In the genomic region with DNA sequence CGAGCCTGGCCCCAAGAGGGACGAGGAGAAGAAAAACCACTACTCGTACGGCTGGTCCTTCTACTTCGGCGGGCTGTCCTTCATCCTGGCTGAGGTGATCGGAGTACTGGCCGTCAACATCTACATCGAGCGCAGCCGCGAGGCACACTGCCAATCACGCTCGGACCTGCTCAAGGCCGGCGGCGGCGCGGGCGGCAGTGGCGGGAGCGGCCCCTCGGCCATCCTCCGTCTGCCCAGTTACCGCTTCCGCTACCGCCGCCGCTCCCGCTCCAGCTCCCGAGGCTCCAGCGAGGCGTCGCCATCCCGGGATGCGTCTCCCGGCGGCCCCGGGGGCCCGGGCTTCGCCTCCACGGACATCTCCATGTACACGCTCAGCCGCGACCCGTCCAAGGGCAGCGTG, we compare ENCODE assay signal across 7 mouse cellular contexts. TPM values are rescaled to one million over a fixed set of nuclear protein-coding genes. Genes with fewer than 3 reads are reported as not detected.
DNase-seq lines count a peak whose midpoint lies in the region; ATAC-seq and TF ChIP-seq lines count a peak whose summit lies in the region.

No protein-coding gene starts in this region.

- H3K4me1 ChIP-seq in bone marrow macrophage, adult 2 months (ENCODE audit: control insufficient read depth, insufficient read depth, low read length) = peaks cover 27% of the 10 kb centered on the region
- H3K4me1 ChIP-seq in forebrain, embryonic 15.5 days = peaks cover 30% of the 10 kb centered on the region
- no peaks in the 10 kb centered on the region for H3K4me1 ChIP-seq in intestine, postnatal 0 days (replicated peaks; ENCODE audit: control insufficient read depth, insufficient read depth, low read length)
- H3K4me1 ChIP-seq in lung, postnatal 0 days (ENCODE audit: insufficient read depth, low read depth, low read length) = no peaks in the 10 kb centered on the region

- TF ChIP-seq CTCF in bone marrow macrophage, adult 2 months (IDR thresholded peaks at IDR 0.05; ENCODE audit: low read depth, low read length) = no peak
- TF ChIP-seq CTCF in intestine, postnatal 0 days (IDR thresholded peaks at IDR 0.05; ENCODE audit: low read depth) = no peak
- no peak for TF ChIP-seq CTCF in lung, postnatal 0 days (IDR thresholded peaks at IDR 0.05)

- TF ChIP-seq EP300 in lung, postnatal 0 days (IDR thresholded peaks at IDR 0.05) = no peak

- peak overlapping the region; percentile 97 for H3K4me2 ChIP-seq in forebrain, embryonic 15.5 days (replicated peaks)
- H3K4me2 ChIP-seq in intestine, postnatal 0 days (replicated peaks; ENCODE audit: low read depth) = peak overlapping the region; percentile 97
- H3K4me2 ChIP-seq in lung, postnatal 0 days (replicated peaks; ENCODE audit: low read depth, low read length) = peak overlapping the region; percentile 98

- peaks cover 21% of the 10 kb centered on the region for H3K27me3 ChIP-seq in forebrain, embryonic 15.5 days
- H3K27me3 ChIP-seq in intestine, postnatal 0 days (replicated peaks; ENCODE audit: control insufficient read depth, insufficient read depth, low read length) = peaks cover 68% of the 10 kb centered on the region
- peaks cover 60% of the 10 kb centered on the region for H3K27me3 ChIP-seq in lung, postnatal 0 days (replicated peaks; ENCODE audit: insufficient read depth, low read length)

- H3K9ac ChIP-seq in forebrain, embryonic 15.5 days (replicated peaks) = peak overlapping the region; percentile 60
- peak overlapping the region; percentile 26; the same call in 1 of the 2 replicates for H3K9ac ChIP-seq in intestine, postnatal 0 days (ENCODE audit: low read depth, low read length)
- H3K9ac ChIP-seq in lung, postnatal 0 days (replicated peaks; ENCODE audit: low read depth) = no peak overlapping the region

- 1% methylated on average over 39 of the region's 47 CpGs for WGBS in forebrain, embryonic 15.5 days
- WGBS in intestine, postnatal 0 days = under 1% methylated on average over 42 of the region's 47 CpGs
- WGBS in lung, postnatal 0 days = 3% methylated on average over 39 of the region's 47 CpGs

- TF ChIP-seq POLR2A in bone marrow macrophage, adult 2 months (IDR thresholded peaks at IDR 0.05; ENCODE audit: borderline replicate concordance, low read depth, low read length) = no peak

- no peak for ATAC-seq in forebrain, embryonic 15.5 days (replicated peaks)
- ATAC-seq in intestine, postnatal 0 days = no peak
- ATAC-seq in lung, postnatal 0 days = peak; percentile 44

- H3K4me3 ChIP-seq in bone marrow macrophage, adult 2 months (ENCODE audit: insufficient read depth, low read length) = peak overlapping the region; percentile 61
- H3K4me3 ChIP-seq in forebrain, embryonic 15.5 days = peak overlapping the region; percentile 57
- peak overlapping the region; percentile 55 for H3K4me3 ChIP-seq in intestine, postnatal 0 days (ENCODE audit: low read depth, low read length)
- H3K4me3 ChIP-seq in lung, postnatal 0 days (ENCODE audit: low read depth, low read length) = peak overlapping the region; percentile 51

- H3K36me3 ChIP-seq in forebrain, embryonic 15.5 days = no peaks in the 10 kb centered on the region
- no peaks in the 10 kb centered on the region for H3K36me3 ChIP-seq in intestine, postnatal 0 days (ENCODE audit: control insufficient read depth, insufficient read depth)
- H3K36me3 ChIP-seq in lung, postnatal 0 days (ENCODE audit: insufficient read depth, low read length) = no peaks in the 10 kb centered on the region

- no peak overlapping the region for H3K27ac ChIP-seq in bone marrow macrophage, adult 2 months (ENCODE audit: insufficient read depth, low read depth, low read length)
- no peak overlapping the region for H3K27ac ChIP-seq in forebrain, embryonic 15.5 days (replicated peaks)
- H3K27ac ChIP-seq in intestine, postnatal 0 days (ENCODE audit: low read depth, low read length) = no peak overlapping the region
- no peak overlapping the region for H3K27ac ChIP-seq in lung, postnatal 0 days (ENCODE audit: low read length)

- no peaks in the 10 kb centered on the region for H3K9me3 ChIP-seq in forebrain, embryonic 15.5 days
- H3K9me3 ChIP-seq in intestine, postnatal 0 days (ENCODE audit: control insufficient read depth) = no peaks in the 10 kb centered on the region
- H3K9me3 ChIP-seq in lung, postnatal 0 days (ENCODE audit: low read length) = no peaks in the 10 kb centered on the region

- peak; percentile 49 to 63 for DNase-seq in adrenal gland, adult 18-20 months (ENCODE audit: low spot score in 2 of 2)
- DNase-seq in lung, postnatal 0 days (ENCODE audit: low spot score) = peak; percentile 38
- DNase-seq in ovary, postnatal 14 days (ENCODE audit: low spot score) = peak; percentile 22
- no peak for DNase-seq in thymus, postnatal 14 days

RNA-seq across cellular contexts. Expression of a gene that starts 9.1 kb away (rescaled TPM):
- total RNA-seq in adrenal gland, adult 18-20 months (2021) = not detected
- polyA plus RNA-seq in bone marrow macrophage, adult 2 months (2012; ENCODE audit: insufficient read depth, insufficient read length, missing spikeins) = not detected in 2 replicates
- 0.08 and 0.14 TPM in 2 replicates for polyA plus RNA-seq in forebrain, embryonic 15.5 days (2015; fragmentation: Nextera tagmentation; extraction: Ambion mirVana)
- polyA plus RNA-seq in intestine, postnatal 0 days (2015; fragmentation: Nextera tagmentation; extraction: Ambion mirVana) = 0.22 and 0.33 TPM in 2 replicates
- polyA plus RNA-seq in lung, postnatal 0 days (2015; fragmentation: Nextera tagmentation; extraction: Ambion mirVana) = not detected in 2 replicates

RNA-seq across cellular contexts. Expression of a gene that starts 24.4 kb away (rescaled TPM):
- total RNA-seq in adrenal gland, adult 18-20 months (2021) = 1 to 10 TPM; 1.7 to 3.5 TPM
- 0.40 and 0.77 TPM in 2 replicates for polyA plus RNA-seq in bone marrow macrophage, adult 2 months (2012; ENCODE audit: insufficient read depth, insufficient read length, missing spikeins)
- 12.5 and 16.4 TPM in 2 replicates for polyA plus RNA-seq in forebrain, embryonic 15.5 days (2015; fragmentation: Nextera tagmentation; extraction: Ambion mirVana)
- polyA plus RNA-seq in intestine, postnatal 0 days (2015; fragmentation: Nextera tagmentation; extraction: Ambion mirVana) = 0.27 and 0.85 TPM in 2 replicates
- polyA plus RNA-seq in lung, postnatal 0 days (2015; fragmentation: Nextera tagmentation; extraction: Ambion mirVana) = 0.13 TPM in 1 of 2 replicates, not detected in the other
